Mouse (Mus musculus) left cerebral cortex, postnatal 4 days (tissue): ENCODE results near the gene Tfap2b. TPM values are rescaled to one million over a fixed set of nuclear protein-coding genes. Genes with fewer than 3 reads are reported as not detected.
A peak's percentile ranks its signal among the peaks of the same experiment; 100 is the strongest.

Source experiments
- DNase-seq: peaks from one replicate; pipeline ENCODE4 v3.0.0-alpha.2; 2022
- intact Hi-C: fragments of 180-260 bp; cut with DNase I; formaldehyde crosslinking; loops from one replicate; pipeline ENCODE4 v1.15.1; 2025
- total RNA-seq, 2 experiments: library from RNA; stranded (reverse); gene quantifications; 2 replicates each; pipeline ENCODE4 v1.2.3; 2021

The Tfap2b gene
- total RNA-seq, 2 experiments from 2014 or later, result 1.1 to 1.5 TPM

- DNase-seq, result no peak
- intact Hi-C loops, result loop anchor here (10.0 kb wide), 1 partner anchor 1074 kb away; no protein-coding TSS in a partner anchor
These were observed 22.3 kb downstream of the Tfap2b start for GRCm38 (mm10) chr1:19230926-19231573.

GRCm38 (mm10) chr1:19231574-19232080 is 22.9 kb downstream of the Tfap2b start:
- intact Hi-C loops, result loop anchor here (10.0 kb wide), 1 partner anchor 1073 kb away; no protein-coding TSS in a partner anchor
- no peak for DNase-seq

GRCm38 (mm10) chr1:19232743-19233142 is 24.0 kb downstream of the Tfap2b start:
- intact Hi-C loops, result loop anchor here (10.0 kb wide), 1 partner anchor 1072 kb away; no protein-coding TSS in a partner anchor
- no peak for DNase-seq

- intact Hi-C loops, result loop anchor here (10.0 kb wide), 1 partner anchor 1071 kb away; no protein-coding TSS in a partner anchor
- DNase-seq, result peak; percentile 17
These were observed 25.1 kb downstream of the Tfap2b start for GRCm38 (mm10) chr1:19233857-19234256.

- no peak for DNase-seq
- intact Hi-C loops, result loop anchor here (10.0 kb wide), 1 partner anchor 1070 kb away; no protein-coding TSS in a partner anchor
These were observed 25.9 kb downstream of the Tfap2b start for GRCm38 (mm10) chr1:19234432-19235205.

GRCm38 (mm10) chr1:19236051-19236450 is 27.3 kb downstream of the Tfap2b start:
- no peak for DNase-seq
- intact Hi-C loops, result loop anchor here (10.0 kb wide), 1 partner anchor 1069 kb away; no protein-coding TSS in a partner anchor

GRCm38 (mm10) chr1:19236591-19236990 is 27.9 kb downstream of the Tfap2b start:
- intact Hi-C loops, result loop anchor here (10.0 kb wide), 1 partner anchor 1068 kb away; no protein-coding TSS in a partner anchor
- DNase-seq, result peak; percentile 13

GRCm38 (mm10) chr1:19237061-19237460 is 28.3 kb downstream of the Tfap2b start:
- intact Hi-C loops, result loop anchor here (10.0 kb wide), 1 partner anchor 1068 kb away; no protein-coding TSS in a partner anchor
- DNase-seq, result no peak

GRCm38 (mm10) chr1:19237721-19238410 is 29.2 kb downstream of the Tfap2b start:
- DNase-seq, result no peak
- intact Hi-C loops, result loop anchor here (10.0 kb wide), 1 partner anchor 1067 kb away; no protein-coding TSS in a partner anchor

- no peak for DNase-seq
- intact Hi-C loops, result no loop called here
These were observed 31.3 kb downstream of the Tfap2b start for GRCm38 (mm10) chr1:19240054-19240453.

GRCm38 (mm10) chr1:19241316-19241715 is 32.6 kb downstream of the Tfap2b start:
- peak; percentile 18 for DNase-seq
- intact Hi-C loops, result no loop called here

GRCm38 (mm10) chr1:19242021-19242420 is 33.3 kb downstream of the Tfap2b start:
- intact Hi-C loops, result no loop called here

GRCm38 (mm10) chr1:19245032-19245431 is 36.3 kb downstream of the Tfap2b start:
- intact Hi-C loops, result no loop called here

More at GRCm38 (mm10) chr1:19242021-19242420, 33.3 kb downstream of the Tfap2b start:
- DNase-seq, result no peak

GRCm38 (mm10) chr1:19251286-19251685 is 42.6 kb downstream of the Tfap2b start:
- no peak for DNase-seq
- intact Hi-C loops, result no loop called here

More at GRCm38 (mm10) chr1:19245032-19245431, 36.3 kb downstream of the Tfap2b start:
- peak; percentile 29 for DNase-seq

- intact Hi-C loops, result no loop called here
- DNase-seq, result no peak
These were observed 60.9 kb downstream of the Tfap2b start for GRCm38 (mm10) chr1:19269596-19269995.

Other genes with a start within 250 kb of the Tfap2b start
- 10 to 100 TPM in 1 of 2 experiments, 1 to 10 TPM in 1; 9.2 to 11.5 TPM for gene Tfap2d, start 105.9 kb upstream of the Tfap2b start, total RNA-seq